Mouse (Mus musculus): Measurements from ENCODE around the gene Trappc10. TPM values are rescaled to one million over a fixed set of nuclear protein-coding genes. Genes with fewer than 3 reads are reported as not detected.
A peak's percentile ranks its signal among the peaks of the same experiment; 100 is the strongest.

The Trappc10 gene
- total RNA-seq, 1 experiment from 2014 or later, result 37.6 TPM

DNA sequence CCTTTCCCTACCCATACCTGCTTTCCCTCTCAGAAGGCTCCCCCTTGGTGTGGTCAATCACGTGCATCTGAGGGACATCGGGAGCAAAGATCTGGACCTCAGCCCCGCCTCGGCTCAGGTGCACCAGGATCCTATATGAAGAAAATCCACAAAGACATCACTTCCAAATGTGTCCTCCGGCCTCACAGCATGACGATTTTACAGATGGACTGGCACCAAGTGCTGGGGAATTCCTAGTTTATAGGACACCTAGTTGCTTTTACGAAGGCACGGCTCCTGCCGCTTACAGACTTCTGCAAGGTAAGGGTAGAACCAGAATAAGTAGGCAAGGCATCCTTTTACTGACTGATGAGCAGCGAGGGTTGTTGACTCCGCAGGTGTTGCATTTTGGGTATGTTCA is 75.6 kb downstream of the Trappc10 start:
- ATAC-seq (replicated peaks; ENCODE audit: insufficient number of reproducible peaks, low FRiP score, low TSS enrichment, poor library complexity, severe bottlenecking), result no peak

DNA sequence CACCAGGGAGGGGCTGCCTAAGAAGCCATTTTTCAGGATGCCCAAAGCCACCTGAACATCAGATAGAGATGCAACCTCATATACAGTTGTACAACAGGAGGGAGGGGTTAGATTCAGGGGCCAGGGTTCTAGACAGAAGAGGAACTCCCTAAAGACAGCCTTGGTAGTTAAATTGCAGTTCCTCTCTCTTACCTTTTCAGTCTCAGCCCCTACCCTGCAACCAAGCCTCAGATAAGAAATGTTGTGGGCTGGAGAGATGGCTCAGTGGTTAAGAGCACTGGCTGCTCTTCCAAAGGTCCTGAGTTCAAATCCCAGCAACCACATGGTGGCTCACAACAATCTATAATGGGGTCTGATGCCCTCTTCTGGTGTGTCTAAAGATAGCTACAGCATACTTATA is 76.7 kb downstream of the Trappc10 start:
- ATAC-seq (replicated peaks; ENCODE audit: insufficient number of reproducible peaks, low FRiP score, low TSS enrichment, poor library complexity, severe bottlenecking), result no peak

DNA sequence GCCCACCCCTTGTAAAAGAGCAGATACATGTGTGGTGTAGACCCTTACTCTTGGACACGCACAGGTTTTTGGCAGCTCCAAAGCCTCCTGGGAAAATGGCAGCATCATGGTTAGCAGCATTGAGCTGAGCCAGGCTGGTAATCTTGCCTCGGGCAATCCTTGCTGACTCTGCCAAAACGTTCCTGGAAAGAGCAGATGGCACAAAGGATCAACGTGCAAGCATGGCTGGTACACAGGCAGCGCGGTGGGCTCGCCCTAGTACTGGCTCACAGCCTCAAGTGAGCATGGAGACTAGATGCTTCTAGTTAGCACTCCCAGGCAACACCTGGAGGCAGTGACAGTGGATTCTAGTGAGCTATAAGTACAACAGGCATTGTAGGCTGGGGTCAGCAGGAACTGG is 77.1 kb downstream of the Trappc10 start:
- no peak for ATAC-seq (replicated peaks; ENCODE audit: insufficient number of reproducible peaks, low FRiP score, low TSS enrichment, poor library complexity, severe bottlenecking)

DNA sequence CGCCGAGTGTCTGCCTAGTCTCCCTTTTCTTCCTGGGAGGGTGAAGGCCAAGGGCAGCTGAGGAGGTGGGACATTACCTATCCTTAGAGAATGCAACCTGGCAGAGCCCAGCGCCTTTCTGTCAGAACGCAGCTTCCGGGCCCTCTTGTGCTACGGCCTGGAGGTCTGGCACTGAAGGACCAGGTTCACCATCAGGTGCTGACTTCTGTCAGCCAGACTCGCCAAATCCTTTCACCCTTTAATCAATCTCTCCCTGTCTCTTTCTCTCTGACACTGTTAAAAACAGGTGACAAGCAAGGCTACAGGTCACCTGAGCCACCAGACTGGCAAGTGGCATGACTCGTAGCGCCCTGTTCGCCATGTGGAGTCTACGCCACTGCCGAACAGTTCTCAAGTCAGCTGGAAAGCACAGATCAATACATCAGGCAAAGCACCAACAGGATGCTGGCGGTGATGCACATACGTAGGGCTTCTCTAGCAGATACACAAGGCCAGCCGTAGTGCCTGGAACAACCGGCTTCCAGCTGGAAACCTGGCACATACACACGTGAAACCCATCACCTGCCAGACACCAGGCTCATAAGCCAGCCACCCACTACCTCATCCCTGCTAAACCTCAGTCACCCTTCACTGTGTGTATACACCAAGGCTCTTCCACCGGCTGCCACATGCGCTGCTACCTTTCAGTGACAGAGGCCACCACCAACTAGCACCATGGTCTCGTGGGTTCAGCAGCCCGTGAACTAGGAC is 79.0 kb downstream of the Trappc10 start:
- ATAC-seq (replicated peaks; ENCODE audit: insufficient number of reproducible peaks, low FRiP score, low TSS enrichment, poor library complexity, severe bottlenecking), result no peak

GRCm38 (mm10) chr10:78164786-78165185 is 79.7 kb downstream of the Trappc10 start:
- no peak for ATAC-seq (replicated peaks; ENCODE audit: insufficient number of reproducible peaks, low FRiP score, low TSS enrichment, poor library complexity, severe bottlenecking)

- peak; percentile 52 for ATAC-seq (replicated peaks; ENCODE audit: insufficient number of reproducible peaks, low FRiP score, low TSS enrichment, poor library complexity, severe bottlenecking)
These were observed 80.5 kb downstream of the Trappc10 start for GRCm38 (mm10) chr10:78163923-78164322.

DNA sequence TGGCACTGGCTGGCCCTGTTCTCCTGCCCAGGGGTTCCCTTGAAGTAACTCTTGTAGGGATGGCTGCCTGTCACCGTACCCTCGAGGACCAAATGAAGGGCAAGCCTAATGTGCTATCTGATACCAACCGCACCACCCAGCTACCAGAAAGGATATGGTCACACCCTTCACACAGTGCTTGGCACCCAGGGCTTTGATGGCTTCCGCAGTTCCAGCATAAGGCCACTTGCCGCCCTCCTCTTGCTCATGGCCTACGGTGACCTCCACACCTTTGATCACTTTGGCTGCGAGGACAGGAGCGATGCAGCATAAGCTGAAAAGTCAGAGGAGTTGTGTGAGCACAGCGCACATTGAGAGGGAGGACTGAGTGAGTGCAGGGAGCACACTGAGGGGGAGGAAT is 81.2 kb downstream of the Trappc10 start:
- ATAC-seq (replicated peaks; ENCODE audit: insufficient number of reproducible peaks, low FRiP score, low TSS enrichment, poor library complexity, severe bottlenecking), result no peak

DNA sequence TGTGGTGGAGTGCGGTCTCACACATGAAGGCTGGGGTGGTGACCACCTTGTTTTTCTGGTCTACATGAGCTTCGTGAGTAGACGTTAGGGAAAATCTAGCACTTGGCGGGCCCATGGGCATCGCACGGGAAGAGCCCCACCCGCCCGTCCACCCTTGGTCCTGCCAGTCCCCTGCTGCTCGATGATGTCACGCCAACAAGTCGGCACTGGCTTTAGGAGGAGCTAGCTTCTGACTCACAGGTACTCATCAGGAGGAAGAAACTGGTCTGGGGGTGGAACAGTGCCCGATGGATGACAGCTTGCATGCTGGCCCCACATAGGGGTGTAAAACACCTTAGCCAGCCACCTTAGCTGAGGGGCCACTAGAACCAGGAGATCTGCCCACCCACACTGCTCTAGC is 81.8 kb downstream of the Trappc10 start:
- ATAC-seq (replicated peaks; ENCODE audit: insufficient number of reproducible peaks, low FRiP score, low TSS enrichment, poor library complexity, severe bottlenecking), result no peak

- ATAC-seq (replicated peaks; ENCODE audit: insufficient number of reproducible peaks, low FRiP score, low TSS enrichment, poor library complexity, severe bottlenecking), result no peak
These were observed 83.3 kb downstream of the Trappc10 start for GRCm38 (mm10) chr10:78161096-78161495.

DNA sequence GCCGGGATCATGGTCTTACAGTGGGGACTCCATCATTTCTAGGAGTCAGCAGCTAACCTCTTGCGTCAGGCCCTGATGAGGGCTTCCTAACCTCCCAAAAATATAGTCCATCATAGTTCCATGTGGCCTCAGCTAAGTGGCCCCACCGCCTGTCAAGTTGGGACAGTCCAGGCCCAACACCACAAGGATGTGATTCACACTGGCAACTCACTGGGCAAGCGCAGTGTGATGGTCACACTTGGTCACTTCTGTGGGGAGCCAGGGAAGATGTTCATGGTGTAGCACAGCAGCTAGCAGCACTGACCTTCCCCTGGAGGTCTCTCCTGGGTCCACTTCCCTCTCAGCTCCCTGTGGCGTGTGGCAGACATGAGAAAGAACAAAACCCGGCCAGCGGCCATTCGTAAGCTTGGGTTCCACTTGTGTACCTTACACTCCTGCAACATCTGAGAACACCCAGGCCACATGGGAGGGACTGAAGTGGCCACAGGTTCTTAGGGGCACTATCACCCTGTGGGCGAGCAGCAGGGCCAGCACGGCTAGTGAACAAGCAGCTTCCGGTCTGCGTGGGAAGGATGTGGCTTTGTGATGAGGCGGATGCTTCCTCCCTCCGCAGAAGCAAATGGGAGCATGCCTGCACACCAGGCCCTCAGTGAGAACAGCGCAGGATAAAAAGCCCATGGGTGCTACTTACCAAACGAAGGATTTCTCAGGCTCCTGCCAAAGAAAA is 83.9 kb downstream of the Trappc10 start:
- ATAC-seq (replicated peaks; ENCODE audit: insufficient number of reproducible peaks, low FRiP score, low TSS enrichment, poor library complexity, severe bottlenecking), result peak; percentile 20

GRCm38 (mm10) chr10:78159906-78160305 is 84.5 kb downstream of the Trappc10 start:
- ATAC-seq (replicated peaks; ENCODE audit: insufficient number of reproducible peaks, low FRiP score, low TSS enrichment, poor library complexity, severe bottlenecking), result peak; percentile 62

- ATAC-seq (replicated peaks; ENCODE audit: insufficient number of reproducible peaks, low FRiP score, low TSS enrichment, poor library complexity, severe bottlenecking), result no peak
These were observed 85.1 kb downstream of the Trappc10 start for GRCm38 (mm10) chr10:78159252-78159878.

- ATAC-seq (replicated peaks; ENCODE audit: insufficient number of reproducible peaks, low FRiP score, low TSS enrichment, poor library complexity, severe bottlenecking), result no peak
These were observed 86.4 kb downstream of the Trappc10 start for GRCm38 (mm10) chr10:78158041-78158440.

DNA sequence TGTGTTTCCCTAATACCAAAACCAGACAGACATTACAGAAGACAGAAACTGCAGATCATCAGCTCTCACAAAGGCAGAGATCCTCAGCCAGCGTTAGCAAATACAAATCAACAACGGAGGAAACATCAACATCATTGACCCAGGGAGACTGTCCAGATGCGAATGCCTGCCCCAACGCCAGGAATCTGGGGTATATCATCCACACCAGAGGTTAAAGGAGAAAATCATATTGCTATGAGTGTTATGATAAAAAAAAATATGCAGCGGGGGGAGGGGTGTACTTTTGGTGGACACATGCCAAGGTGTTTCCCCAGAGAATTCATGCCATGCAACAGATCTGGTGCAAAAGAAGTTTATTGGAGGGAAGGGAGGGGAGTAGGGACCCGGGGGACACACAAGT is 87.5 kb downstream of the Trappc10 start:
- no peak for ATAC-seq (replicated peaks; ENCODE audit: insufficient number of reproducible peaks, low FRiP score, low TSS enrichment, poor library complexity, severe bottlenecking)

GRCm38 (mm10) chr10:78148834-78149766 is 95.3 kb downstream of the Trappc10 start:
- ATAC-seq (replicated peaks; ENCODE audit: insufficient number of reproducible peaks, low FRiP score, low TSS enrichment, poor library complexity, severe bottlenecking), result peak; percentile 79

DNA sequence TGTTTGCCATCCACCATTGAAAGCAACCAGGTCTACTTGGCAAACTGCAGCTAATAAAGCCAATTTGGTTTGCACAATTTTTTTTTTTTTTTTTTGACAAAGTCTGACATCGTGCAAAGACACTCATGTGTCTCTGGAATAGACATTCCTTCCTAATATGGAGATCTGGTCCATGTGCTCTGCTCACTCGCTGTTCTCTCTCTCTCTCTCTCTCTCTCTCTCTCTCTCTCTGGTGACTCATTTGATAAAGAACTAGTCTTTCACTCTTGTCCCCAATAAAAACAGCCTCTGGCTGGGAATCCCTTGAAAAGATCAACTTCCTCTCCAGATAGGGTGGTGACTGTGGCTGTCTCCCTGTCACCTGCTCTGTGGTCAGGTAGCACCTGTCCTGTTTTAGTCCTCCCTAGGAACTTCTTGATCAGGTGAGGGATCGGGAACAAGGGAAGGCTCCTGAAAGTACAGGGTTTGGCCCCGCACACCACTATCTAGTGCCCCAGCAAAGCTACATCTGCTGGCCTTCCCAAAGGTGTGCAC is 96.5 kb downstream of the Trappc10 start:
- no peak for ATAC-seq (replicated peaks; ENCODE audit: insufficient number of reproducible peaks, low FRiP score, low TSS enrichment, poor library complexity, severe bottlenecking)

GRCm38 (mm10) chr10:78143727-78144505 is 100.5 kb downstream of the Trappc10 start:
- no peak for ATAC-seq (replicated peaks; ENCODE audit: insufficient number of reproducible peaks, low FRiP score, low TSS enrichment, poor library complexity, severe bottlenecking)

- no peak for ATAC-seq (replicated peaks; ENCODE audit: insufficient number of reproducible peaks, low FRiP score, low TSS enrichment, poor library complexity, severe bottlenecking)
These were observed 103.6 kb downstream of the Trappc10 start for GRCm38 (mm10) chr10:78140843-78141242.

Measured in monocyte, adult 5-6 weeks (primary cell).